Mouse (Mus musculus): ENCODE measurements around the gene Fam43b.

Fam43b gene

DNA sequence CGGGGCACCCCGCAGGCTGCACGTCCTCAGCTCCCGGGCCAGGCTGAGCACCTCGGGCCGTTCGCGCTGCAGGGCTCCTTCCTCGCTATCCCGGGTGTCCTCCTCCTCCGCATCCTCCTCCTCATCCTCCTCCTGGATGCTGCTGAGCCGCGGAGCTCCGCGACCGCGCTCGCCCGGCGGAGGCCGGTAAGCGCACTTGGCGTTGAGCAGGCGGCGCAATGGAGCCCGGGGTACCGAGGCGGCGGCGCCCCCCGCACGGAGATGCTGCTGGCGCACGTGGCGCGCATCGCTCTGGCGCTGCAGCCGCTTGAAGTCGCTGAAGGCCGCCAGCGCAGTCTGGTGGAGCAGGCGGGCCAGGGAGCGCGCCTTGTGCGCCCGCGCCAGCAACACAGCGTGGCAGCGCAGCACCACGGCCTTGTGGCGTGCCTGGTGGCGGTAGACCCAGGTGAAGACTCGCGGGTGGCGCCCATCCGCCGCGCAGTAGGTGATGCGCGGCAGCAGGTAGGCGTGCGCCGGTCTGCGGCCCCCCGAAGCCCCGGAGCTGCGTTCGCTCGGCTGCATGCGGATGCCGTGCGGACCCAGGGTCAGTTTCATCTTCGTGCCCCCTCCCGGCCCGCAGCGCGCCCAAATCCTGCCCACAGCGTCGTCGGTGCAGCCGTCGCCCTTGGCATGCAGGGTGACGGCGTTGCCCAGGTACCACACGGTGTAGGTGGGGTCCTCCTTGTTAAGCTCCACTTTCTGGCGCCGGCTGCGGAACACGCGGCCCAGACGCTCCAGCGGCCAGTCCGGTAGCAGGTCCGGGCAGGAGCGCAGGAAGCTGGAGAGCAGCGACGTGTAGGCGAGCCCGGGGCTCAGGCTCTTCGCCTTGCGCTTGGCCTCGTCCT, 999 bp downstream of the Fam43b start:
- no peak for DNase-seq (ENCODE audit: low spot score)

DNA sequence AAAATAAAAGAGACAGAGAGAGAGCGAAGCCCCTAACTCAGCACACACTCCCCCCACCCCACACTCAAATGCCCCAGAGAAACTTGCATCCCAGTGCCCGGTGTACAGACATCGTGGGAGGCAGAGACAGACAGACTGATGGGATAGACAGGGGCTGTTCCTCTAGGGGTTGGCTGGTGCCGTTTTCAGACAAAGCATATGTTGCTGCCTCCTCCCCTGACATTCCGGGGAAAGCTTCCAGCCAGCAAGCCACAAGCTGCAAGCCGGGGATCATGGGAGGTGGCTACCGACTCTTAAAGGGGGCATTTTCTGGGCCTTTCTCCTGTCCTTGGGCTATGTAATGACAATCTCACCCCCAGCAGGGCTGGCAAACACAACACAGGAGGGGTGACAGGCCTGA, 2.6 kb downstream of the Fam43b start:
- DNase-seq (ENCODE audit: low spot score) = no peak

DNA sequence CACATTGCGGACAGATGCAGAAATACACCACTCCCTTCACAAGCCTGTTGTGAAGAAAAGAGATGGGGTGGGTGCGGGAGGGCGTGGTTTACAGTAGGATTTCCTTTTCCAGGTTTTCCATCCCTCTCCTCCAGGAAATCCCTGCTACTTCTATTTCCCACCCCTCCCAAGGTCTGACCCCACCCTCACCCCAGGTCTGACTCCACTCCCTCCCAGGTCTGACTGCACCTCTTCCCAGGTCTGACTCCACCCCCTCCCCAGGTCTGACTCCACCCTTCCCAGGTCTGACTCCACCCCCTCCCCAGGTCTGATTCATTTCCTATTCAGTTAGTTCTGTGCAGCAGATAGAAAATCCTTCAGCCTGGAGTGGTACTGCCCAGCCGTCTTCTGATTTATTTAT, 12.5 kb downstream of the Fam43b start:
- no peak for DNase-seq (ENCODE audit: low spot score)

DNA sequence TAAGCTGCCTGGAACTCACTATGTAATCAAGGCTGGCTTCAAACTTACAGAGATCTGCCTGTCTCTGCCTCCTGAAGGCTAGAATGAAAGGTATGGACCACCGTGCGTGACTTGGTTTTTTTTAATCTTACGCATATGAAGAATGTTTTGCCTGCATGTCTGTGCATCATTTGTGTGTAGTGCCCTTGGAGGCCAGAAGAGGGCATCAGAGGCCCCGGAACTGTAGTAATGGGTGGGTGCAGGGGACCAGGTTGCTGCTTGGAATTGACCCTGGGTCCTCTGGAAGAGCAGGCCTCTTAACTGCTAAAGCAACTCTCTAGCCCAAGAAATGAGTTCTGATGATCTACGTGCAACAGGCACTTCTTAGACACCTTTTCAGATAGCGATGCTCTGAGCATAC, 13.9 kb downstream of the Fam43b start:
- no peak for DNase-seq (ENCODE audit: low spot score)

DNA sequence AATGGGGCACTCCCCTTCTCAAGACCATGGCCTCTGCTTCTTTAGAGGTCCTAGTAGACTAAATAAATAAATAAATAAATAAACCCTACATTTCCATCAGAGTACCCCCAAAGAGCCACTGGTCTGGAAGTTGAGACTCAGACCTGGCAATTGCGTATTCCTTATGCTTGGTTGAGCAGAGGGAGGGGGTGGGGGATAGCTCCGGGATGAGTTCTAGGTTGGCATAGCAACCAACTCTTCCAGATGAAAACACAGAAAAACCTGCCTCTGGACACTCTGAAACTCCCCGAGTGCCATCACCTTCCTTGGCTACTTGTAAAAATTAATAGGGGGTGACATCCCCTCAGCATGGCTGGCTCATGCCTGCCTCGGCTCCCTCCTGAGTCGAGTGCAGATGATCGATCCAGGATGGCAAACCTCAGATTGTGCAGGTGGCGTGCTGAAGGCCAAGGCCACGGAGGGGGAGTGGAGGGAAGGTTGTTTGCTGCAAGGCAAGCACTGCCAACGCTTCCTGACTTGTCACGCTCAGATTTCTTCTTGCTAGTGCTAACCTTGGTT, 16.1 kb downstream of the Fam43b start:
- DNase-seq (ENCODE audit: low spot score) = no peak

DNA sequence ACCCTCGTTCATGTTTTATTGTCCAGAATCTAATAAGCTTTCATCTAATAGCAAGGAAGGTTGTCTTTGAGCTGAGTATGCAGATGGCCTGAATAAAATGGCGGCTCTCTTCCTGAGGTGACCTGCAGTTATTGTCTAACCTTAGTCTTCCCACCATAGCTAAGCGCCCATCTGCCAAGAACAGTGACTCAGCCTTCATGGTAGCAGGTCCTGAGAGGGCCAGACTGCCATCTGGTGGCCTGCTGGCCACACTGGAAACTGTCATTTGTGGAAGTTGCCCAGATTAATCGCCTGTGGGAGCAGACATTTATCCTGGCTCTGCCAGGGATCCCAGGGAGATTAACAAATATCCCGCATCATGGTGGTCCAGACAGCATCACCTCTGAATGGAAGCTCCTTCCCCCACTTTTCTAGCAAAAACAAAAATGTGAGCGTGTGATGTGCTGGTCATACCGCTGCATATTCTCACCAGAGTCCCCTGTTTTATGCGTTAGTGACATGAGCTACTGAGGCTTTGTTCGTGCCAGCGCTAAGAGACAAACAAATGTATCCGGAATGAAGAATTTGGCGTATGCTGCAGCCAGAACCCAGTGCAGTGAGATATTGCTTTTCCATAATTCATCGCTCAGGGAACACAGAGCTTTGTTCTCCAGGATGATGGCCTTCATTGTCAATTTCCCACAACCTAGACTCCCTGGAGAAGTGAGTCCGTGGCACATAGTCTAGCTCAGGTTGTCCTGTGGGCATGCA, 17.1 kb downstream of the Fam43b start:
- peak; percentile 77 for DNase-seq (ENCODE audit: low spot score)

DNA sequence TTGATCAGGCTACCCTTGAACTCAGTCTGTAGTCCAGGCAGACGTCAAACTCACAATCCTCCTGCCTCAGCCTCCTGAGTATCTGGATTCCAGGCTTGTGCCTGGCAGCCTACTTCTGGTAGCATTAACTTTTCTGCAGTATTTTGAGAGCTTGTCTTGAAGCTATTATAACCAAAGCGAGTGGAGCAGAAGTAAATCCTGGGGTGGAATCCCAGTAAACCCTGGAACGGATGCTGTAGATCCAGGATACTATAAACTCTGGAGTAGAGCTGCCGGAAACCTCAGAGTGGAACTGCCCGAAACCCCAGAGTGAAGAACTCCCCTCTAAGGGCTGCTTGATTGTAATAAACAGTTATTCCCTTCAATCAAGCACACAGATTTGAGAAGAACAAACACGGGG, 18.8 kb downstream of the Fam43b start:
- no peak for DNase-seq (ENCODE audit: low spot score)

DNA sequence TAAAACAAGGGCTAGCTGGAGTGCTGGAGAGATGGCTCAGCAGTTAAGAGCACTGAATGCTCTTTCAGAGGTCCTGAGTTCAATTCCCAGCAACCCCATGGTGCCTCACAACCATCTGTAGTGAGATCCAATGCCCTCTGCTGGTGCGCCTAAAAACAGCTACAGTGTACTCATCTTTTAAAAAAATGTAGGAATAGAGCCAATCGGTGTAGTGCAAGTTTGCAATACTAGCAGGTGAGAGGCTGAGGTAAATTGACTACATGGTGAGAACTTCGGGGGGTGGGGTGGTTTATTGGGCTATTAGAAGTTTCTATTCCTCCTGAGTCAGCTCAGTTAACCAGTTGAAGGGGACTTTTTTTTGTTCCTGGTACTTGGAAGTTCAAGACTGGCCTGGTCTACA, 21.2 kb downstream of the Fam43b start:
- no peak for DNase-seq (ENCODE audit: low spot score)

DNA sequence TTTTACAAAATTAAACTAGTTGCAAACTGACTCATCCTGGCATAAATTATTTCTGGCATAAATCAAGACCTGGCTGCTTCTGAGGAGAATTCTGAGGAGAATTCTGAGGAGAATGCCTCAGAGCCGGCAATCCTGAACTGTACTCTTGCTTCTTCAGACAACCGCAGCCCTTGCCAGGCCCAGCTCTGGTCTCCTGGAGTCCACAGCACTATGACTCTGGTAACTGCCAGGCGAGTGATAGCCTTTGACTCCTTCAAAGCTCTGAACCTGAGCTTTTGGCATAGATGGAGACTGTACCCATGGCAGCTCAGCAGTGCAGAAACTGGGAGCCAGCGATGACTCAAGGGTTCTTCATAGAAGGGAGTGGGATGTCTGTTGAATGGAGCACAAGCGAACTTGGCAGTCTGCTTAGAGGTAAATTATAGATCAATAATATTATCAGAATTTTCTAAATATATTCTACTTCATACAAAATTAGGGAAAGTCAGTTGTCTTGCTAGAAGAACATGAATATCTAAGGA, 25.3 kb downstream of the Fam43b start:
- DNase-seq (ENCODE audit: low spot score) = no peak

DNA sequence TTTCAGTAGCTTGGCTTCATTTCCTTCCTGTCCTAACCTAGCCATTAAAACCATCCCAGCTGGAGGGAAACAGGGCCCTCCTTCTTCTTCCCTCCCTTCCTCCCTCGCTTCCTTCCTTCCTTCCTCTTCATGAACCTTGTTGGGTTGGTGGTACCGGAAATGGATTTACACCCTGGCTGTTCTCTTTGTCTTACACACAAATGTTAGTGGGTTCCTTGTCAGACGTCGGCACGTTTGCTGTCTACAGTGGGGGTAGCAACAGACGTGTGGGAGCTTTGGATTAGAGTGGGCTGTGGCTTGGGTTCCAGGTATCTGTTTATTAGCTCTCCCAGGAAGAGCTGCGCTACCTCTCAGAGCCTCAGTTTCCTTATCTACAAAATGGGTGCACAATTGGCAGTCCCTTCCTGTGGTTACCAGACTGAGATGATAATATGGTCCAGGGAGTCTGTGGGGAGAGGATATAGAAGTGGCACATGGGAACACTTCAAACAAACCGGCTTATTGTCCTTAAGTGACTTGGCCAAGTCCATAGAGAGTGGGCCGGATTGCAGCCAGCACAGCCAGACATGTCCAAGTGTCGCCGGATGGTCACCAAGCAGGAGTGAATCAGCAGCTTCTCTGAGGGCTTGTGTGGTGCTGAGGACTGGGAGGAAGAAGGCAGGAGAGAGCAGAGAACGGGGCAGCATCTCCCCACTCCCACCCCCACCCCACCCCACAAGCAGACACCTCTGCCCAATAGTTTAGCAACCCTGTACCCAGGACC, 27.6 kb downstream of the Fam43b start:
- DNase-seq (ENCODE audit: low spot score) = no peak

DNA sequence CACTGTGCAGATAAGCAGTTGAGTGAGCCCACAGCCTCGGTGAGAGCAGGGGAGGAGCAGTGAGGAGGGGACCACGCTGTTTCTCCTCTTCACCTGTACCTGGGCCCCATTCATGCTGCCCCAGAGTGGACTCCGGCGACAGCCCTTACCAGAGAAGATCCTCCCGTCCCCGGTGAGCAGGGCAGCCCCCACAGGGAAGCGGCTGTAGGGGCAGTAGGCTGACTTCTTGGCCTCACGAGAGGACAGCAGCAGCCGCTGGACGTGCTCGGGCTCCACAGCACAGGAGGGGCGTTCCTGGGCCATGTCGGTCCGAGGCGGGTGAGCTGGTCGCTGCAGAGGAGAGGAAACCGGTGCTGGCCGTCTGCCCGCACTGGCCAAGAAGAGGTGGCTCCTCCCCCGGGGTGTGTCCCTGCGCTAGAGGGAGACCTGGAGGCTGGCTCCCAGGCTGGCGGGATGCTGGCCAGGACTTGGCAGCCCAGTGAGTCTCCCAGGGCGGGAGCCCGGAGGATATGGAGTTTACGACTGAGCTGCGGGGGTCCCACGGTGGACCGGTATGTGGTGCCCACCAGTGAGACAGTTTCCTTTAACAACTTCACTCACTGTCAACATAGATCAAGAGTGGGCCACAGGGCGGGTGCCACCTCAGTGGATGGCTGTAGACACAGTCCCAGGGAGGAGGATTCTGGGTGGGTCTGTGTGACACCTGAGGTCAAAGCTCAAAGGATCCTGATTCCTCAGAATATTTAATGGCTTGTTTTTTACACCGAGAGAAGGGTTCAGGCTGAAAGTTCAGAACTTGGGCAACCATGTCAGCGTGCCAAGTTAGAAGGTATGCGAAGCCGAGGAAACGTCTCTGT, 28.5 kb downstream of the Fam43b start, which contains the start of gene Cda:
Cda (minus strand) TSS at position 352 of the 857 bp plus-strand sequence.
- DNase-seq (ENCODE audit: low spot score) = peak; percentile 85

DNA sequence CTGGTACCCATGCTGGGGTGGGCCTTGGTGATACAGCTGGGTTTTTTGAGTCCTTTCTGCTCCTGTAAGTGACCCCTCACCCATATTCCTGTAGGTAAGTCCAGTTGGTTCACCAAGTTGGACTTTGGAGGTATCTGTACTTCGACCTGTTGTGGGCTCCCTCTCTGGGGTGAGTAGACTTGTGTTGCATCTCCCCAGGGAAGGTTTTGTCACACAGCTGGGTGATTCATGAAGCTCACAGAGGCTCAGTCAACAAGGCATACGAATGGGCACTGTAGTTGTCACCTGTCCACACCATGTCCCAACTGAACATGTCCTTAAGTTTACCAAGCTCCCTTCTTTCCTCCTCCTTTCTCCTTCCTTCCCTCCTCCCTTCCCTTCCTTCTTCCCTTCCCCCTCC, 29.8 kb downstream of the Fam43b start:
- no peak for DNase-seq (ENCODE audit: low spot score)

DNA sequence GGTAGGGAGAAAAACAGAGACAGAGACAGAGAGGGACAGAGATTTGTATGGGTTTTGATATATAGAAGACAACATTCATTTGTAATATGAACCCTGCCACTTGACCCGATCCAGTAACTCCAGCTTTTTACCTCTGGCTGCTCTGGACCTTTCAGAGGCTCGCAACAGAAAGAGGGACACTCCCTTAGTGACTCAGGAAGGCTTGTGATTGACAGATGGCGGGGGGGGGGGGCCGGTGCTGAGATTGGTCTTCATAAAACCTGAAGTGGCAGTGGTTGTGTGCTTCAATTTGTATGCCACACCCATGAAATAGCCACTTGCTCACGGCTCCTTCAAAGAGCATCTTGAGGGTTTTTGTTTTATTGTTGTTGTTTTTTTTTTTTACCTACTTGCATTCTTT, 32.8 kb downstream of the Fam43b start:
- DNase-seq (ENCODE audit: low spot score) = no peak

DNA sequence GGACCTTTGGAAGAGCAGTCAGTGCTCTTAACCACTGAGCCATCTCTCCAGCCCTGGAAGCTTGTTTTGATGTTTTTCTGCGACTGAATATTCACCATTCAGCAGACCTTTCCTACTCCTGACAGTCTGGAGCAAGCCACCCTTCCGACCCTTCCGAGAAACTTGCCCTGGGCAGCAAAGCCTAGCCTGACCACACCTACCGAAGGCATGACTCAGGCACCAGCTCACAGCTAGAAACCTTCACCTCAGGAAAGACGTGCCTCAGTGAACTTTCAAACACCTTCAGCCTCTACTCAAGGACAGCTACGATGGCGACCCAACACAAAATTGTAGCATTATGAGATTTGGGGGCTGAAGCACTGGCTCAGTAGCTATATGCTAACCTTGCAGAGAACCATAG, 33.4 kb downstream of the Fam43b start:
- DNase-seq (ENCODE audit: low spot score) = no peak

DNA sequence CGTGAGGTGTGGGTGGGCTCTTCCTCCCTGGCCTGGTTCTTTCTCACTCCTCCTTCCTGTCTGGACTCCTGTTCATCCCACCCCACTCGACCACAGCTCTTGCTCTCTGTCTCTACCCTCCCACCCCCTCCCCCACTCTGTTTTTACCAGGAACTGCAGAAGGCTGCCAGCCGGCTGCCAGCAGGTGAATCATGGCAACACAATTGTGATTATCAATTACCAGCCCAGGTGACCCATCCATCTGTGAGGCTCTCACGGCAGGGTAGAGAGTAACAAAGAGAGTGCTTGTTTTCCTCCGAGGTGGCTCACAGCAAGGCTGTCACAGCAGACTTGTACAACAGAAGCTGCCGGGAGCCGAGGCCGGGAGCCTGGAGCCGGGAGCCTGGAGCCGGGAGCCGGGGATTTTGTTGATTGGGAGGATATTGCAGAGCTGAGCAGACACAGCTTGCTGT, 34.9 kb downstream of the Fam43b start:
- DNase-seq (ENCODE audit: low spot score) = no peak

DNA sequence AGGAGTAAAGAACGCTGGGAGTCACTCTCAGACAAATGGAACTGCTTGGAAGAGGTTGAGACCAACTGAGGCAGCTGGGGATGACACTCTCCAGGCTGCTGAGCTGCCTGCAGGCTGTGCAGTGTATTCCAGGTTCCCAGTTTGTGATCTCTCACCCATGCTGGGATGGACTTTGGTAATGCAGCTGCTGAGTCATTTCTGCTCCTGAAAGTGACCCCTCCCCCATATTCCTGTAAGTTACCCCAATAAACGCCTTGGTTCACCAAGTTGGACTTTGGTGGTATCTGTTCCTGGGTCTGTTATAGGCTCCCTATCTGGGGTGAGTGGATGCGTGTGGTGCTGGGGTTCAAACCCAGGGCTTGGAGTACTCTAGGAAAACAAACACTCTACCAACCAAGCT, 38.2 kb downstream of the Fam43b start:
- no peak for DNase-seq (ENCODE audit: low spot score)

DNA sequence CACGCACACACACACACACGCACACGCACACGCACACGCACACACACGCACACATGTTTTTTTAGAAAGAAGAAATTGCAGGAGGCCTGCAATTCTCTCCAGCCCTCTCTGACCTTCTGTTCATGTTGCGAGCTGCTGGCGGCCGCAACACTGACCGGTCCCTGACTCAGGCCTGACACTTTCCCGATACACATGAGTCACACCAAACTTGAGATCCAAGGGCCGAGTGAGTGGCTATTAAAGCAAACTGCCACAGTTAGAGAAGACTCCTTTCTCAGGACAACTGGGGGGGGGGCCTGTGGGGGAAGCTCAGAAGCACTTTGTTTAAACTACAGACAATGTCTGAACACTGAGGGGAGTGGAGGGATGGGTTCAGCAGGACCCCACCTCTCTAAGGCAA, 39.8 kb downstream of the Fam43b start:
- peak; percentile 58 for DNase-seq (ENCODE audit: low spot score)

DNA sequence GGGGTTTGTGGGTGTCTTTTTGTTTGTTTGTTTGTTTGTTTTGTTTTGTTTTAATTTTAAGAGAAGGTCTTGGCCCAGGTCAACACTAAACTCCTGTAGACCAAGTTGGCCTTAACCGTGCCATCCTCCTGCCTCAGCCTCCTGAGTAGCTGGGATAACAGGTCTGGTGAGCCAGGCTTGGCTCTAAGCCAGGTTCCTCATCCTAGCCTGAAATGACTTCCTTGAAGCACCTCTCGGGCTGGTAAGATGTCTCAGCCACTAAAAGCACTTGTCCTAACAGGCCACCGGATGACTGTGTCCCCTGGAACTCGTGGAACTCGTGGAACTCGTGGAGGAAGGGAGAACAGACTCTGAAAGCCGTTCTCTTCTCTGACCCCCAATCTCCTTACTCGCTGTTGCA, 40.2 kb downstream of the Fam43b start:
- peak; percentile 80 for DNase-seq (ENCODE audit: low spot score)

DNA sequence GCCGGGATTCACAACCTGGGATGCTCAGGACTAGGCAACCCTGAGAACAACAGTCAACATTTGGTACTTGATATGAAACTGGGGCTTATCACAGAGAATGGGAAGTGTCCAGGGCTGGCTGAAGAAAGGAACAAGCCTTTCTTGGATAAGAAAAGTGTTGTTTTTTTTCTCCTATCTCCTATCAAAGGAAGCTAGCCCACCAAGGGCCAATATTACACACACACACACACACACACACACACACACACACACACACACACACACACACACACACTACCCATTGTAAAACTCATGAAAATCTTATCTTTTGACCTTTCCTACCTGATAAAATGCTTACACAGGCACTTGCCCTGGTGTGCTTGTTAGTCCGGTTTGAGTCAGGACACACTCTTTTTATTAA, 40.8 kb downstream of the Fam43b start:
- no peak for DNase-seq (ENCODE audit: low spot score)

DNA sequence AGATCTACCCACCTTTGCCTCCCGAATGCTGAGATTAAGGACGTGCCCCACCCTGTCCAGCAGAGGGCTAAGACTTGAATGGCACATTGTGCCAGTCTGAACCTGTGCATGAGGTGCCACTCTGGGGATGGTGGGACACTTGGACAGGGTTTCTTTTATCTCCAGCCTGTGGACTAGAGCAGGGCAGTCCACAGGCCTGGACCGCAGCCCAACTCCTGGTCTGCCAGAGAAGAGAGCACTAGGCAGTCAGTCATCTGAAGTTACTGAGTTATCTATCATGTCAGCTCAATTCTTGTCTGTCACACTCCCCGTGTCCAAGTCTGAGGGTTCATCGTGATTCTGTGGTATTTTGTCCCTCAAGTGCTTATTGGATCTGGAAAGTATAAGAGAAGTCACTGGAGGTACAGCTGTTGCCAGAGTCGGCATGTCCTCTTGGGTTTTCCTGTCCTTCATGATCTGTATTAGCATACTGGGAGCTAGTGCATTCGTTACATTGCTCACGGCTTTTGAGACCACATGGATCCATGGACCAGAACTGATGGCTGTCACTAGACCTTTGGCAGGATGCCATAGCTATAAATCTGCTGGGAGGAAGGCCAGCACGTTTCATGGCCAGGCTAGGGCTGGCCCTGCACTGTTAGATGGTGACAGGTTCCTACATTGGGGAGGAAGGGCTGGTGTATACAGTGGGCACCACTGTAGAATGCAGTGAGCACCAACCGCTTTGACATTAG, 42.7 kb downstream of the Fam43b start:
- no peak for DNase-seq (ENCODE audit: low spot score)

All from urinary bladder, postnatal 14 days (tissue).